Mouse (Mus musculus): Measurements from ENCODE around the gene Hip1r.
"Not testable (repeated sequence)": the region's sequence is repeated elsewhere in the genome, so short reads cannot be mapped to it uniquely, and the experiment has no call there.

Hip1r gene

GRCm38 (mm10) chr5:124034471-124034870, 61.0 kb downstream of the Hip1r start:
- in situ Hi-C loops (cut with MboI, MseI), result no loop called here

GRCm38 (mm10) chr5:124035406-124035805, 62.0 kb downstream of the Hip1r start:
- in situ Hi-C loops (cut with MboI, MseI), result no loop called here

- in situ Hi-C loops (cut with MboI, MseI), result no loop called here
These were observed 62.4 kb downstream of the Hip1r start for GRCm38 (mm10) chr5:124035806-124036205.

- in situ Hi-C loops (cut with MboI, MseI), result no loop called here
These were observed 62.9 kb downstream of the Hip1r start for GRCm38 (mm10) chr5:124036341-124036740.

- in situ Hi-C loops (cut with MboI, MseI), result no loop called here
These were observed 63.4 kb downstream of the Hip1r start for GRCm38 (mm10) chr5:124036836-124037235.

GRCm38 (mm10) chr5:124039602-124040001, 66.2 kb downstream of the Hip1r start:
- in situ Hi-C loops (cut with MboI, MseI), result no loop called here

- in situ Hi-C loops (cut with MboI, MseI), result no loop called here
These were observed 67.7 kb downstream of the Hip1r start for GRCm38 (mm10) chr5:124041097-124041496.

GRCm38 (mm10) chr5:124043212-124043978, 70.0 kb downstream of the Hip1r start:
- in situ Hi-C loops (cut with MboI, MseI), result no loop called here

- in situ Hi-C loops (cut with MboI, MseI), result no loop called here
These were observed 70.6 kb downstream of the Hip1r start for GRCm38 (mm10) chr5:124043999-124044398.

GRCm38 (mm10) chr5:124045453-124046010, 72.1 kb downstream of the Hip1r start:
- in situ Hi-C loops (cut with MboI, MseI), result no loop called here

- in situ Hi-C loops (cut with MboI, MseI), result no loop called here
These were observed 73.4 kb downstream of the Hip1r start for GRCm38 (mm10) chr5:124046741-124047401.

GRCm38 (mm10) chr5:124049249-124050045, 76.0 kb downstream of the Hip1r start:
- in situ Hi-C loops (cut with MboI, MseI), result no loop called here

GRCm38 (mm10) chr5:124050095-124051050, 76.9 kb downstream of the Hip1r start:
- in situ Hi-C loops (cut with MboI, MseI), result no loop called here

- in situ Hi-C loops (cut with MboI, MseI), result no loop called here
These were observed 78.6 kb downstream of the Hip1r start for GRCm38 (mm10) chr5:124051899-124052491.

- in situ Hi-C loops (cut with MboI, MseI), result not testable (repeated sequence)
These were observed 79.2 kb downstream of the Hip1r start for GRCm38 (mm10) chr5:124052641-124053040.
